Mouse (Mus musculus) heart, embryonic 12.5 days (tissue): Measurements from ENCODE around the gene BC067074. TPM values are rescaled to one million over a fixed set of nuclear protein-coding genes. Genes with fewer than 3 reads are reported as not detected.

Source experiments
- ATAC-seq: fragments of 200-750 bp; cut with Nextera tagmentation; 2 replicates; pipeline ENCODE4 v1.8.0; 2017; ENCODE audit warnings: moderate TSS enrichment, moderate library complexity; ENCODE audit not compliant: insufficient number of reproducible peaks, low FRiP score
- H3K27ac ChIP-seq: fragments of 300-500 bp; sonication (generic); 2 replicates; pipeline ENCODE4 v1.5.1; 2016; ENCODE audit warnings: mild to moderate bottlenecking, moderate library complexity; ENCODE audit not compliant: poor library complexity, severe bottlenecking
- H3K27me3 ChIP-seq: fragments of 300-500 bp; sonication (generic); replicated peaks from 2 replicates; pipeline ENCODE4 v1.6.1; 2016; ENCODE audit warnings: mild to moderate bottlenecking, moderate library complexity
- H3K36me3 ChIP-seq: fragments of 300-500 bp; sonication (generic); 2 replicates; pipeline ENCODE4 v1.6.1; 2016; ENCODE audit warnings: mild to moderate bottlenecking, moderate library complexity
- H3K4me1 ChIP-seq: fragments of 300-500 bp; sonication (generic); replicated peaks from 2 replicates; pipeline ENCODE4 v1.6.1; 2016; ENCODE audit warnings: mild to moderate bottlenecking
- H3K4me2 ChIP-seq: fragments of 300-500 bp; sonication (generic); 2 replicates; pipeline ENCODE4 v1.6.1; 2016; ENCODE audit warnings: mild to moderate bottlenecking, moderate library complexity
- H3K4me3 ChIP-seq: fragments of 300-500 bp; sonication (generic); 2 replicates; pipeline ENCODE4 v1.5.1; 2016; ENCODE audit warnings: mild to moderate bottlenecking
- H3K9ac ChIP-seq: fragments of 300-500 bp; sonication (generic); 2 replicates; pipeline ENCODE4 v1.6.1; 2016; ENCODE audit warnings: mild to moderate bottlenecking, moderate library complexity
- H3K9me3 ChIP-seq: fragments of 300-500 bp; sonication (generic); replicated peaks from 2 replicates; pipeline ENCODE4 v1.6.1; 2016; ENCODE audit warnings: mild to moderate bottlenecking, moderate library complexity
- WGBS: fragments of 180-500 bp; shearing (Covaris S2); methylation state at CpG from one replicate; pipeline ENCODE4 v1.1.7; 2016; 5-methylcytosine and 5-hydroxymethylcytosine counted together
- polyA plus RNA-seq: library from polyadenylated mRNA; unstranded; fragments of >200 nt; fragmentation: Nextera tagmentation; extraction: Ambion mirVana; gene quantifications from 2 replicates; pipeline ENCODE4 v1.2.1, GENCODE M21; 2016

BC067074 gene
- polyA plus RNA-seq, 1 experiment from 2014 or later, result 4.2 TPM

- no peak overlapping the region for H3K27ac ChIP-seq
- WGBS, result 54% methylated on average over 18 of the region's 18 CpGs
Observed at GRCm38 (mm10) chr13:113269777-113270776, 22.9 kb upstream of the BC067074 start.

GRCm38 (mm10) chr13:113271189-113271588 lies 21.8 kb upstream of the BC067074 start:
- H3K9ac ChIP-seq, result no peak overlapping the region
- H3K4me1 ChIP-seq, result peaks cover 5% of the 10 kb centered on the region; the same call in 1 of the 2 replicates
- no peak for ATAC-seq
- 84% methylated on average over 8 of the region's 8 CpGs for WGBS
- no peaks in the 10 kb centered on the region for H3K9me3 ChIP-seq
- no peaks in the 10 kb centered on the region for H3K27me3 ChIP-seq
- no peaks in the 10 kb centered on the region for H3K36me3 ChIP-seq
- H3K27ac ChIP-seq, result no peak overlapping the region
- no peak overlapping the region for H3K4me2 ChIP-seq
- no peak overlapping the region for H3K4me3 ChIP-seq

More at GRCm38 (mm10) chr13:113269777-113270776, 22.9 kb upstream of the BC067074 start:
- Histone ChIP-seq H3K9ac (no peak overlapping the region), H3K27me3 (no peaks in the 10 kb centered on the region), H3K36me3 (no peaks in the 10 kb centered on the region), H3K4me1 (peaks cover 5% of the 10 kb centered on the region; the same call in 1 of the 2 replicates), H3K9me3 (no peaks in the 10 kb centered on the region), H3K4me3 (no peak overlapping the region), H3K4me2 (no peak overlapping the region)
- 0 out of 2 replicates have a peak, but pooled peaks have one; percentile 33 for ATAC-seq

- H3K4me2 ChIP-seq, result no peak overlapping the region
- no peaks in the 10 kb centered on the region for H3K9me3 ChIP-seq
- no peaks in the 10 kb centered on the region for H3K36me3 ChIP-seq
- H3K9ac ChIP-seq, result no peak overlapping the region
- 83% methylated on average over 7 of the region's 7 CpGs for WGBS
- no peak for ATAC-seq
- no peak overlapping the region for H3K27ac ChIP-seq
- no peaks in the 10 kb centered on the region for H3K27me3 ChIP-seq
- H3K4me3 ChIP-seq, result no peak overlapping the region
- H3K4me1 ChIP-seq, result no peaks in the 10 kb centered on the region
Observed at GRCm38 (mm10) chr13:113287141-113287540, 5.8 kb upstream of the BC067074 start.

GRCm38 (mm10) chr13:113288210-113289197 lies 4.5 kb upstream of the BC067074 start:
- Histone ChIP-seq H3K4me3 (no peak overlapping the region), H3K4me2 (no peak overlapping the region), H3K9ac (no peak overlapping the region), H3K27ac (no peak overlapping the region), H3K4me1 (peaks cover 3% of the 10 kb centered on the region; the same call in 1 of the 2 replicates), H3K27me3 (no peaks in the 10 kb centered on the region), H3K9me3 (no peaks in the 10 kb centered on the region), H3K36me3 (no peaks in the 10 kb centered on the region)
- WGBS, result 84% methylated on average over 7 of the region's 7 CpGs
- no peak for ATAC-seq

- Histone ChIP-seq H3K4me1 (peaks cover 3% of the 10 kb centered on the region; the same call in 1 of the 2 replicates), H3K9ac (no peak overlapping the region), H3K36me3 (no peaks in the 10 kb centered on the region), H3K4me3 (no peak overlapping the region), H3K9me3 (no peaks in the 10 kb centered on the region), H3K4me2 (no peak overlapping the region), H3K27me3 (no peaks in the 10 kb centered on the region), H3K27ac (no peak overlapping the region)
- 78% methylated on average over 4 of the region's 4 CpGs for WGBS
- ATAC-seq, result no peak
Observed at GRCm38 (mm10) chr13:113289760-113290159, 3.2 kb upstream of the BC067074 start.

GRCm38 (mm10) chr13:113292001-113292400 lies 958 bp upstream of the BC067074 start:
- 86% methylated on average over 8 of the region's 8 CpGs for WGBS
- H3K4me1 ChIP-seq, result peaks cover 7% of the 10 kb centered on the region; the same call in 1 of the 2 replicates
- H3K9me3 ChIP-seq, result no peaks in the 10 kb centered on the region
- H3K27me3 ChIP-seq, result no peaks in the 10 kb centered on the region
- no peak for ATAC-seq
- no peak overlapping the region for H3K27ac ChIP-seq
- no peak overlapping the region for H3K4me2 ChIP-seq
- H3K9ac ChIP-seq, result no peak overlapping the region
- no peaks in the 10 kb centered on the region for H3K36me3 ChIP-seq
- H3K4me3 ChIP-seq, result no peak overlapping the region

- Histone ChIP-seq H3K4me3 (peak overlapping the region; percentile 74), H3K27ac (no peak overlapping the region), H3K9me3 (no peaks in the 10 kb centered on the region), H3K4me1 (peaks cover 7% of the 10 kb centered on the region; the same call in 1 of the 2 replicates), H3K4me2 (peak overlapping the region; percentile 86), H3K27me3 (no peaks in the 10 kb centered on the region), H3K36me3 (no peaks in the 10 kb centered on the region), H3K9ac (peak overlapping the region; percentile 89)
- ATAC-seq, result 0 out of 2 replicates have a peak, but pooled peaks have one; percentile 11
- 63% methylated on average over 11 of the region's 11 CpGs for WGBS
Observed at GRCm38 (mm10) chr13:113293707-113294432, 911 bp downstream of the BC067074 start.

- Histone ChIP-seq H3K4me3 (no peak overlapping the region), H3K36me3 (no peaks in the 10 kb centered on the region), H3K9me3 (no peaks in the 10 kb centered on the region), H3K4me2 (no peak overlapping the region), H3K27me3 (no peaks in the 10 kb centered on the region), H3K4me1 (peaks cover 7% of the 10 kb centered on the region; the same call in 1 of the 2 replicates), H3K9ac (no peak overlapping the region), H3K27ac (no peak overlapping the region)
- WGBS, result 83% methylated on average over 10 of the region's 10 CpGs
- ATAC-seq, result no peak
Observed at GRCm38 (mm10) chr13:113295817-113296485, 3.0 kb downstream of the BC067074 start.

GRCm38 (mm10) chr13:113306581-113306980 lies 13.6 kb downstream of the BC067074 start:
- Histone ChIP-seq H3K4me1 (no peaks in the 10 kb centered on the region), H3K4me3 (no peak overlapping the region), H3K9ac (no peak overlapping the region), H3K4me2 (no peak overlapping the region), H3K9me3 (no peaks in the 10 kb centered on the region), H3K36me3 (no peaks in the 10 kb centered on the region), H3K27me3 (no peaks in the 10 kb centered on the region), H3K27ac (no peak overlapping the region)
- WGBS, result 80% methylated on average over 4 of the region's 4 CpGs
- no peak for ATAC-seq

GRCm38 (mm10) chr13:113319588-113319987 lies 26.6 kb downstream of the BC067074 start:
- H3K27me3 ChIP-seq, result no peaks in the 10 kb centered on the region
- no peaks in the 10 kb centered on the region for H3K9me3 ChIP-seq
- H3K4me2 ChIP-seq, result no peak overlapping the region
- no peak overlapping the region for H3K9ac ChIP-seq
- no peak overlapping the region for H3K27ac ChIP-seq
- peaks cover 2% of the 10 kb centered on the region; the same call in 1 of the 2 replicates for H3K36me3 ChIP-seq
- no peak overlapping the region for H3K4me3 ChIP-seq
- WGBS, result 84% methylated on average over 5 of the region's 5 CpGs
- ATAC-seq, result no peak
- peaks cover 13% of the 10 kb centered on the region; the same call in 1 of the 2 replicates for H3K4me1 ChIP-seq
